Mouse (Mus musculus) cerebellum, adult 9-11 months (tissue): Measurements from ENCODE around the gene Prr5.

Experiments used
- DNase-seq: peaks from one replicate; pipeline ENCODE4 v3.0.0; 2022

Prr5 gene

DNA sequence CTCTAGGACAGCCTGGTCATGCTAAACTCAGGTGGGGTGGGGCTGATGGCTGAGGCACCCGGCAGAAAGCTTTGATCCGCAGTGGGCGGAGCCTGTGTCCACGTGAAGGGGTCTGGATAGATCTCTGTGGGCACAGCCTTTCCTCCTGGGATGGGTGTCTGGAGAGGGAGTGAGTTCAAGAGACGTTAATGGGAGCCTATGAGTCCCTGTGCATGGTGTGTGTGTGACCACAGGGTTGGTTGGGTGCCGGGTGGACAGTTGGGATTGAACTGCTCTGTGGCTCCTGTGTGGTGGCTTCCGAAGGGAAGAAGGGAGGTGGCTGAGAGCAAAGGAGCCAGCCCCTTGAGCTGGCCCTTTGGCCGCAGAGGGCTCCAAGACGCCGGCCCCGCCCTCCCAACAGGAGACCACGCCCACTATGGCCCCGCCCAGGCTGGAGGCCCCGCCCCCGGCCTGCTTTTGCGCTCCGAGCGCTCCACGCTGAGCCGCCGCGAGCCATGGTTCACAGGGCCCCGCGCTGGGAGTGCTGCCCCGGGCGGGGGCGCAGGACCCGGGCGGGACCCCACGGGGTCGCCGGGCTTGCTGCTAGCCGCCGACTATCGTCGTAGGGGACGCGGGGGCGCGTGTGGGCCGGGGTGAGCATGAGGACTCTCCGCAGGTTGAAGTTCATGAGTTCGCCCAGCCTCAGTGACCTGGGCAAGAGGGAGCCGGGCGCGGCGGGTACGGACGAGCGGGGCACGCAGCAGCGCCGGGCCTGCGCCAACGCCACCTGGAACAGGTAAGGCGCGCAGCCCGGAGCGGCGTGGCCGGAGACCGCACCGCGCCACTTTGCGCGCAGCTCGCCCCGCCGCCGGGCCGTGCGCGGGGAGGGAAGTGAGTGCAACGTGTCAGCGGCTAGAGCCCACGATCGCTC lies 11.4 kb downstream of the Prr5 start:
- DNase-seq: no peak

DNA sequence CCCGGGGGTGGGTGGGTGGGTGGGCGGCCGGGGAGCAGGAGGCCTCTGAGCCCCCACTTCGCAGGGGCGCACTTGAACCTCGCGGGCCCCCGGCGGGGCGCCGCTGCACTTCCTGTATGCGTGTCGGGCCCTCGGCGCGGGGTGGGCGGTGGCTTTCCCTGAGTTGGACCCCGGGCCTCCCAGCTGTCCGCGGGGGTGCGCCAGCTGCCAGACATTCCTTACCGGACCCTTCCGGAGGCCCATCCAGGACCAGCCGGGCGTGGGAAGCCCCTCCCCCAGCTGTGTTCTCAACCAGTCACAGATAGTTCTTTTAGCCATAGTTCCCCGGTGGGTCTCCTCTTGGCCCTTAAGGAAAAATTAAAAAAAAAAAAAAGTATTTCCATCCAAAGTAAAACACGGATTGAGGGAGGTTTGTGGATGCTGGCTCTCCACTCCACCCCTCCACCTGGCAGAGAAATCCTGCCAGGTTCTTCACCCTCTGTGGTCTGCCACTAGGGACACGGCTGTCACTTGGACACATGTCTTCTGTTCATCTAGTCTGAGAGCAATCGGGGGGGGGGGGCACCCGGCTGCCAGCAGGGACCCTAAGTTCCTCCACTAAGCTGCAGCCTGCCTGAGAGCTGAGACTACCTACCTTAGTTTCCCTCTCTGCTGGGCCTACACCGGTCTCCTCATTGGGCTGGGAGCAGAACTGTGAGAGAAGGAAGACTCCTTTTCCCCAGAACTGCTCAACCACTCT lies 12.2 kb downstream of the Prr5 start:
- DNase-seq: no peak

DNA sequence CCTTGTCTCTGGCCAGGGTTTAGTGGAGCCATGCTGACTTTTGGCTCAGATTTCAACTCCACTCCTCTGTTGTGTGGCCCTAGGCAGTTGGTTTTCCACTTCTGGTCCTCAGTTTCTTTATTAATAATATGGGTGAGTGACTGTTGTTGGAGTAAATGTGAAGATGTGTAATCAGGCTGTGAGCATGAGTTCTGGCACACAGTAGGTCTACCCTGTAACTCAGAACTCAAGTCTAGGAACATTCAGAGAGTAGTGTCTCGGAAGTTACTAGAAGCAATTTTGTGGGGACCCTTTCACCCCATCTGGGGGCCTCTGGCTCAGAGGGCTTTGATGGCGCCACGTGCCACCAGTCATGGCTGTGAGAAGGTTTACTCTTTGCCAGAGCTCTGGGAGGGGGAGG lies 12.8 kb downstream of the Prr5 start:
- no peak for DNase-seq

DNA sequence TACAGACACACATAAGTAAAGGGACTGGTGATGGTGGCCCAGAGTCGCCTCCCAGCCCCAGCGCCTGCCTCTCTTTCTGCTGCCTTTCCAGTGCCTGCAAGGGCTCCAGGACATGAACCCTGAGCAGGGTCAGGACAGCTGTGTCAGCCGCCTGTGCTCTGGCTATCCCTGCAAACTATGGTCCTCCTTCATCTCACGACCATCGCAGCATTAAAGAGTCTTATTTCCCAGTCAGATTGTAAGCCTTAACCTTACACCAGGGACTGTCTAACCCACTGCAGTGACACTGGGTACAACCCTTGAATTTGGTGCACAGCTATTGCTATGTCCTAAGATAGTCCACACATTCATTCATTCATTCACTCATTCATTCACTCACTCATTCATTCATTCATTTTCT lies 13.4 kb downstream of the Prr5 start:
- DNase-seq: no peak

DNA sequence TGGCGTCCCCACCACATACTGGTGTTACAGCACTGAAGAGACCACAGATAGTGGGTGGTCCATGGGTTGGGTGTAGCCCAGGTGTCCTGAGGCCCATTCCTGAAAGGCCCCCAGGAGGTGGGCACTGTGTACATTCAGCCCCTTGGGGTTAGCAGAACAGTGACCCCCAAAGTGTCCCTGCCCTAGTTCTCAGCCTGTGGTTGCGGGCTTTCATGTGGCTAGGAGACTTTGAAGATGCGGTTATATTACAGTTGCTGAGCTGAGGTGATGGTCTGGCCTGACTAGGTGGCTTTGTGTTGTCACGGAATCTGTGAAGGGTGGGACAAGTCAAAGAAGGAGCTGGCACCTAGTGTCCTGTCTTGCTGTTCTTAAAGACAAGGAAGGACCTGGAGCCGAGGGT lies 15.1 kb downstream of the Prr5 start:
- DNase-seq: no peak

DNA sequence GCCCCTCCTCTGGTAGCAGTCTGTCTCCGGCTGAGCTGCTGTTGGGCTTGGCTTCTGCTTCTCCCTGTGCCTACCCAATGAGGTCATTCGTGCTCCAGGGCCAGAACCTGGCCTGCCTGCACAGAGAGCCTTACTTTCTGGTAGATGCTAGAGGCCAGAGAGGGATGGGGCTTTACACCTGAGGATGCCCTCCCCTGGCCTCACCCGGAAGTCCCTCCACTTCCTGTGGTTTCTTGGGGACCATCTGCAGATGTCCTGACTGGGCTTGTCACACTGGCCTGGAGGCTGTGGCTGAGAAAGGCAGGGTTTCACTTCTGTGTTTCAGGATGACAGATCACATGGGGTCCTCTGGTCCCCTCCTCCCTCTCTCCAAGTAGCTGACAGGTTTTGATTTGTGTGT lies 16.0 kb downstream of the Prr5 start:
- no peak for DNase-seq

DNA sequence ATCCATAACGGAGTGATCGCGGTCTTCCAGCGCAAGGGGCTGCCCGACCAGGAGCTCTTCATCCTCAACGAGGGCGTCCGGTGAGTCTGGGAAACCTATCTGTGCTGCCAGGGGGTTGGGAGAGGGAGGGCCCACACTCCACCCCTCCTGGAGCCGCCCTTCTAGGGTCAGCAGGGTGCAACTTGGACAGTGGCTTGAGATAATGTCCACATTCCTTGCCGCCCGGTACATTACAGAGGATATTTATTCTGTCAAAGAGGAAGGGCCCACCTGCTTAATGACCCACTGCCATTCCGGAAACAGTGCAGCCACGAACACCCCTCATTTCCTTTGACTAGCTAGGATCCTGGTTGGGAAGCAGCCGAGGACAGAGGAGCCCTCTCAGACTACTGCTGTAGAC lies 18.5 kb downstream of the Prr5 start:
- no peak for DNase-seq

DNA sequence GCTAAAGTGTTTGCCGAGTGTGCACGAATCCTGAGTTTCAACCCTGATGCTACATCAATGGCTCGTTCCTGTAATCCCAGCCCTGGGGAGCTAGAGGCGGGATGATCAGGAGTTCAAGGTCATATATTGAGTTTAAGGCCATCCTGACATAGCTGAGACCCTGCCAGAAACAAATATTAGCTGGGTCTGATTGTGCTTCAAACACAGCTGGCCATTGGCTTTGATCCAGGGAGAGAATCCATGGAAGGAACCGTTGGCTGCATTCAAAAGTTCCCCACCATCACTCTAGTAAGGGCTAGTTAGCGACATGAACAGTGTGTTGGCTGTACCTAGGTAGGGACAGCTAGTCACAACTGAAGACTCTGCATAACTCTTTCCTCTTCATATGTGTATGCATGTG lies 19.9 kb downstream of the Prr5 start:
- DNase-seq: no peak

DNA sequence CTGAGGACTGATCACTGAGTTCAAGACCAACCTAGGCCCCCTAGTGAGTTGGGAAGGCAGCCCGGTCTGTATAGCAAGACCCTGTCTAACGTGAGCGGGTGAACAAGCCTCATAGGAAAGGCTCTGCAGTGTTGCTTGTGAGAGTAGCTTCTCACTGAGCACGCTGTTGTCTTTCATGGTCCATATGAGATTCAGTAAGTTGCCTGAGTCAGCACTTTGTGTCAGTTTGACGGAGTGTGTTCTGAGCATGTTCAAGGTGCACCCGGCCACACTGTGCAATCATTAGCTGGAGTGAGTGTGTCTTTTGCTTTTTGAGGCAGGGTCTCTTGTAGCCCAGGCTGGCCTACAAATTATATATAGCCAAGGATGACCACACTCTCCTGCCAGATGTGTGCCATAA lies 22.1 kb downstream of the Prr5 start:
- DNase-seq: no peak

DNA sequence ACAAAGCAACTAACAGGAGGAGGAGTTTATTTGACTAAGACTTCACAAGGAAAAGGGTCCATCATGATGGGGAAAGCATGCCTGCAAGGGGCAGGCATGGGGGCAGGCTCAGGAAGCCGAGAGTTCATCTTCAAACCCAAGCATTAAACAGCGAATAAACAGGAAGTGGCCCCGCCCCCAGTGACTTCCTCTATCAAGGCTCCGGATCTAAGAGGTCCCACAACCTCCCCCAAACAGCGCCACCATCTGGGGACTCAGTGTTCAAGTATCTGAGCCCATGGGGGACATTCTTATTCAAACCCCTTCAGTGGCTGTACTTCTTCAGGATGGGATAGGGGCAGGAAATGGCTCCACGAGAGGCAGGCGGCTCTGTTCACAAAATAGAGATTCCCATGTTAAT lies 23.2 kb downstream of the Prr5 start:
- no peak for DNase-seq

DNA sequence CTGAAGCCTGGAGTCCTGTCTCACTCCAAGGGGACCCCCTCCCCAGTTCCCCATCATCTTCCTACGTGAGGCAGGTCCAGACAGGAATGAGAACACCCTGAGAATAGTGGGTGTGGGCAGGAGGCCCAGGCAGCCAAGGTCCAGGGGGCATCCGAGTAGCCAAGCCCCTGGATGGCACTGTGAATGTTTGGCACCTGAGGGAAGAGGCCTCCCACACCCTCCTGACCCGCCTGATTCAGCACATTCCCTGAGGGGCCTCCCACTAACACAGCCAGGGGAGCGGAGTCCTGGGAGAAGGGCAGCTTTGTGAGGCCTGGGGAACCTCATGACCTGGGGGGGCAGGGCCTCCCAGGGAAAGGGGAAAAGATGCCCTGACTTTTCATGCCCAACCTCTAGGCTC lies 26.6 kb downstream of the Prr5 start:
- DNase-seq: no peak

DNA sequence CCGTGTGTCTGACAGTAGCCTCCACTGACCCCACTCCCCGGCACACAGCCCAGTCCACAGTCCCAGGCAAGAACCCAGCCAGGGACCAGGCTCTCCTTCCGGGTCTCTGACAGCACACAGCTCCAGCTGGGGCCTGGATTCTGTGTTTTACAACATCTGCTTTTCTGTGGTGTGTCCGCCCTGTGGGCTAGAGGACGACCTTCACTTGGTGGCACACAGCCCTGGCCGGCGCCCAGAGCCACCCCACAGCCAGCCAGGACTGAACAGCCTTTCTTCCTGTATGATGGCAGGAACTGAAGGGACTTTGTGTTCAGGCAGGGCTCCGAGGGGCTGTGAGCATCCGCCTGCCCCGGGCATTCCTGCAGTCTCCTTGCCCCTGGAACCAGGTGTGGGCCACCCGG lies 28.2 kb downstream of the Prr5 start:
- DNase-seq: peak; percentile 35

DNA sequence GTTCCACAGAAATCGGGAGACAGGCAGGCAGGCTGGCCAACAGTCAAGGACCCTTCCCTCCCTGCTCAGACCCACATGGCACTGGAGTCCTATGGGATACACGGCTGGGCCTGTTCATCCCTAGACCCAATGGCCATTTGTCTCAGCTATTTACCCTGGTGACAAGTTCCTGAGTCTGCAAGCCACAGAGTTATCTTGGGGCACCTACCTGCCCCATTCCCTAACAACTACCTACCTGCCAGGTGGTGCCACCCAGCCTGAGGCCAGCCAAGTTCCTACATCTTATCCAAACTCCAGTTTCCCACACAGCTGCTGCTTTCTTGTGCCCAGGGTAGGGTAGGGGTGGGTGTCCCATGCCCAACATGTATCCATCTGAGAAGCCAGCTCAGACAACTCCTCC lies 28.8 kb downstream of the Prr5 start:
- DNase-seq: no peak

DNA sequence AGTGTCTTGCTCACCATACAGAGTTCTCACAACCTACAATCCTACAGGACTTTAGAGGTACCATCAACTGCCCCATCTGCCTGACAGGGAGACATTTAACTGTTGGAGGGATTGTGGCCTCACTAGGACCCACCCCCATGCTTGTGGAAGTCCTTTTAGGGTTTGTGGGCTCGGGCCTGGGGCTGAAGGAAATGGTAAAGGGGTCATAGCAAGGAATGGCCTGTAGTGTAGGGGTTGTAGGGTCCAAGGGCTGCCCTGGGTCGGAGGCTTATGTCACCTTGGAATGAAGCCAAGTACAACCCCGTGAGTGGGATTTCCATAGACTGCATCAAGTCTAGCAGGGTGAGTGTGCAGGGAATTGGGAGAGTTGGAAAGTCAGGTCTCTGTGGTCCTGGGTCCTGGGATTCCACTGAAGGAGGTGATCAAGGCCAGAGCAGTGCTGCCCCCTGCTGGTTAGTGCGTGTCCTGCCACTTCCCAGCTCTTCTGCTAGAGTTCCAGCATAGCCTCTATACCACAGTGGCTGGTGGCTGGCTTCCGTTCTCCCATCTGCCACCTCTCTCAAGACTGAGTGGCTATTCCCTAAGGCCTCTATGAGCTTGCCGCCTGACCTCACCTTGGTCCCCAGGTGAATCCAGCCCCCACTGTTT lies 30.9 kb downstream of the Prr5 start:
- no peak for DNase-seq

DNA sequence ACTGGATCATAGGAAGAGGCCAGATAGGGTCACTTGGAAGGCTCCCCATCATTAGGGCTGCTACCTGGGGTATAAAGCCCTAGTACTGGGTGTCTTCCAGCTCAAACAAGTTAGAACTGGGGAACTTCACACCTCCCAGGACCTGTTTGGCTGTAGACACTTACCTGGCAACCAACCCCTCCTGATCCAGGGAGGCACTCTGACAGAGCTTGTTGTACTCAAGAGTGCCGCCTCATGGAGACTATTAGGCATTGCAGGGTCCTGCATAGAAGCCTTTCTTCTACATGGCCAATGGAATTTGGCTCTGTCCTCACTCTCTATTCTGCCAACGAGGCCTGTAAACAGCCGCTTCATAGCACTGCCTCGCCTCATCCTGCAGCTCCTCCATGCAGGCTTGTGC lies 32.5 kb downstream of the Prr5 start:
- peak; percentile 14 for DNase-seq

DNA sequence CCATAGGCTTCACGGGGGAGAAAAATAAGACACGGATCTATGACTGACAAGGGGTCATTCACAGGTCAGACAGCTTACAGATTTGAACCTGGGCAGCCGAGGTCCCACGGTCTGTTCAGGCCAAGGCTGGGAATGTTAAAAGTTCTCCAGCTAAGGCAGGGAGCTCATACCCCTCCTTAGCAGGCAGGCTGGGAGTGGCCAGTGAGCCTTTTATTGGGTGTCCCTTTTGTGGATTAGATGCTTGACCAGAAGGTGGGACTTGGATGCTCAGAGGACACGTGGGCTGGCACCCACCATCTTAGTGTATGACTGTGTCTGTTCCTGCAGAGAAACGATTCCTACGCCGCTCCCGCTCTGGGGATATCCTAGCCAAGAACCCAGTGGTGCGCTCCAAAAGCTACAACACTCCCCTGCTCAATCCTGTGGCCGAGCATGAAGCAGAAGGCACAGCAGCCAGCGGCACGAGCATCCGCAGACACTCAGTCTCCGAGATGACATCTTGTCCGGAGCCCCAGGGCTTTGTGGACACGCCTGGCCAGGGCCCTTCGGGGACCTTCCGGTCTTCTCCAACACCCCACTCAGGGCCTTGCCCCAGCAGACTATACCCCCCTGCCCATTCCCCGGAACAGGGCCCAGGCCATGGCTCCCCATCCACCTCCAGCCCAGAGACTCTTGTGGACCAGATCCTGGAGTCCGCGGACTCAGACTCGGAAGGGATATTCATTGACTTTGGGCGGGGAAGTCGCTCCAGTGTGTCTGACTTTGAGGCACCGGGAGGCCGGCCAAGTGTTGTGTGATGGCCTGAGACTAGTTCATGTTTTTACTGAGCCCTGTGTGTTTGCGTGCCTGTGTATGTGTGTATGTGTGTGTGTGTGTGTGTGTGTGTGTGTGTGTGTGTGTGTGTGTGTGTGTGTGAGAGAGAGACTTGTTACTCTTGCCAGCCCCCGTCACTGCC lies 33.2 kb downstream of the Prr5 start:
- no peak for DNase-seq

DNA sequence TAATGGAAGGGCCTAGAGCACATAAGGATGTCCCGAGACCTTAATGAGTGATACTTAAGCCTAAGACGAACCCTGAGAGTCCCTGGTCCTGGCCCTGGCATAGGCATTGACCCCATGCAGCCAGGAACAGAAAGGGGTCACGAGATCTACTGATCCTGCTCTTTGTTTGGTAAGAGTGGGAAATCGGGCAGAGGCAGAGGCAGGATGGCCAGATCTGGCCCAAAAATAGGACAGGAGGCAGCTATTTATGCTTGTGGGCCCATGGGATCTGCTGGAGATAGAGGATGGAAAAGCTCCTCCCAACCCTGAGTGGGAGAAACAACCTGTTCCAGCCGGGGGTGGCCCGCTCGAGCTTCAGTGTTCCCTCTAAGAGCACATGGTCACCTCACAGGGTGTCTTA lies 34.6 kb downstream of the Prr5 start:
- DNase-seq: no peak

DNA sequence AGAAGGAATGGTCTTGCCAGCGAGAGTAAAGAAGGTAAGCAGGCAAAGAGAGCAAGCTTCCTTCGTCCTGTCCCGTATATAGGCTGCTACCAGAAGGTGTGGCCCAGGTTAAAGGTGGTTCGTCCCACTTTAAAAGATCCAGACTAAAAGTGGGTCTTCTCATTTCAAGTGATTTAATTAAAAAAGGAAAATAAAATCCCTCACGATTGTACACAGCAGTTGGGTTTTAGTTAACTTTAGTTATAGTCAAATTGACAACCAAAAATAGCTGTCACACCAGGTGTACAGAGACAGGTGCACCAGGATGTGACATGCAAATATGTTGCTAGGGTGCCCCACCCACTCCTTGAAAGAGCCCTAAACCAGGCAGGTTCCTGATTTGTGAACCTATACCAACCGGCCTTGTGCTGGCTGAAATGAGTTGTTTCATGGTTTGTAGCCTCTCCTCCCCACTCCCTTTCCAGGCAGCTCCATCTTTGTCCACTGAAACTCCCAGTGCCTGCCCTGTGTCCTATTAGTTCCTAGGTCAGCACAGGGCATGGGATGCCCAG lies 36.0 kb downstream of the Prr5 start:
- no peak for DNase-seq

DNA sequence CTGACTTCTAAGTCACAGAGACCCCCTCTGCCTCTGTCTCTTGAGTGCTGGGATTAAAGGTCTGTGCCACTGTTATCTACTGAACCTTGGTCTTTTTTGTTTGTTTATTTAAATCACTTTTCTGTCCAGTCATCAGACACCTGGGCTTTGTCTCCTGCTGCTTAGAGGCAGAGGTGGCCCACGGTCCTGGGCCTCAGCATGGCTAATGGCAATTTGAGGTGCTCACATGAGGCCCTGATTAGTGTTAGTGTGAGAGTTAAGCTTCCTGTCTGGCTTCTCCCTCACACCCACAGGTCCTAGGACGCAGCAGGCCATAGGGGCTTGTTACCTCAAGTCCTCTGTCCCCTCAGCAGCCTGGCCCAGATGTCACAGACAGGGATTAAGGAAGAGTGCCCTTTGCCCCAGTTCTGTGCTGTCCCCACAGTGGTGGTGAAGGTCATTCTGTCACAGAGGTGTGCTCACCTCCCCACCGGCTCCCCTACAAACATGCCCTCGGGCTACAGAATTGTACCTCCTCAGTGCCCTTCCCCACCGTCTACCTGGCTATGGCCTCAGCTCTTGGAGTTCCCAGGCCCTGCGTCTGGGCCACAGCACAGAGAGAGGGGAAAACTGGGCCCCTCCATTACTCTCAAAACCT lies 37.7 kb downstream of the Prr5 start:
- no peak for DNase-seq

DNA sequence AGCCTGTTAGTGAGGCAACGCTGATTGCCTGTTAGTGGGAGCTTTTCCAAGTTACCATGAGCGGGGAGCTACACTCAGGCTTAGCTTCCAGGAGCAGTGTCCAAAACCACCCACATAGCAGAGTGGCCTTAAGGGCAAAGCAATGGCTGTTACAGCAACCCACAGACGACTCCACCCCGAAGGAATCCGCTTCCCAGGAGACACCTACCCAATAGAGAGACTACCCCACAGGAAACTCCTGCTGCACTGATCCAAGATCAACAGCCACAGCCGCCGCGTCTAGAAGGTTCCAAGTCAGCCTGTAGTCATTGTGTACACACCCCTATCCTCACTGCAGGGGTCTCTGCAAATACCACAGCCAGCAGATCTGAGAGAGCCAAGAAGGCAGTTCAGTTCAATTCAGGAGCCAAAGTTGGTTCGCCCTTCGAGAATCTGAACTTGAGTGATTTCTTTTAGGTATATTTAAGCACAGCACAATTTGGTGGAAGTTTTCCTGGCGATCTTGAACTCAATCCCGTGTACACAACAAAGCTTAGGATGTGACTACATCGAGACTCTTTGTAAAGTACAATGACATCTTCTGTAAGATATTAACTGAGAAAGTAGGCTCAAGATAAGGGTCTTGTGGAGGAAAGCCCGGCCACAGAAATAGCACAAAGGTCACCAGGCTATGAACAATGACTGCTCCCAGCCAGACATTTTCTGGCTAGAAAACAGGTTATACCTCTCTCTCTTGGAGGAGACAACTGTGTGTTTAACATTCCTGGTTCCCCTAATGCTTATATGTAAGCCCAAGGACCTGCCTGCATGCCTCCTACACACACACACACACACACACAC lies 43.4 kb downstream of the Prr5 start:
- DNase-seq: no peak

DNA sequence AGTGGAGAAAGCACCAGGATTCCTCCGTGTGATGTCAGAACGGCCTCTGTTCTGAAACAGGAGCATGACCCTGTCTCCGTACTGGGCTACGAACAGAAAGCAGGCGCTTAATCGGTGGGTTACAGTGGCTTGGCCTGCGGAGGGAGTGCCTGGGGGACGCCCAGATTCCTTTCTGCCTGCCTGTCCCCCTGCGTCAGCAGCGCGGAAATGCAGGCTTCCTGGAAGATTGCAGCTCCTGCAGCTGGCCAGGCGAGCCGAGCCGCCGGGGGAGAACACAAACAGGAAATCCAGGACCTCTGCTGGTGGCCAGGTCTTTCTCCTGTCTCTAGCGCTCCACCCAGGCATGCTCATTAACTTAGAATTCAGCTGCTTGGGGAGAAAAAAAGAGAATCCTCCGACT lies 45.3 kb downstream of the Prr5 start:
- no peak for DNase-seq
